Mouse (Mus musculus) heart, postnatal 25 days (tissue): Measurements from ENCODE around the gene Cel. TPM values are rescaled to one million over a fixed set of nuclear protein-coding genes. Genes with fewer than 3 reads are reported as not detected.

Experiments used
- DNase-seq: peaks from one replicate; pipeline ENCODE4 v3.0.0; 2022; ENCODE audit warnings: low spot score
- intact Hi-C: fragments of 180-260 bp; cut with DNase I; formaldehyde crosslinking; loops from one replicate; pipeline ENCODE4 v1.15.1; 2025
- total RNA-seq, 2 experiments: library from RNA; stranded (reverse); gene quantifications; 2 replicates each; pipeline ENCODE4 v1.2.3; 2021

Cel gene
- total RNA-seq, 2 experiments from 2014 or later: not detected

DNA sequence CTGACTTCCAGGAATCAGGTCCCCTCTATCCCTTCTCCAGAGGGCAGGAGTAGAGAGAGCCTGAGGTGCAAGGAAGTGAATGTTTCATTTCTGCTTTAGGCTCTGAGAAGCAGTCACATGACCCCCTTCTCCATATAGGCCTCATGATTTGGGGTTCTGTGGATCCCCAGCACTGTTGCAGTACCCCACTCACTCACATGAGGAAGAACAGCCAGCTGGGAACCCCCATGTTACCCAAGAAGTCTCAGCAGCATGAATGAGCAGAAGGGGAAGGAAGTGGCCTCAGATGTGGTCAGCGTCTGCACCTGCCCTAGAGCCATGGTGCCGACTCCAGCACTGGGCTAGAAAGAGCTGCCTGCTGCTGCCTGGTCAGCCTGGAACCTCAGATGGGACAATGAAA is 23.3 kb downstream of the Cel start:
- intact Hi-C loops: no loop called here
- no peak for DNase-seq

DNA sequence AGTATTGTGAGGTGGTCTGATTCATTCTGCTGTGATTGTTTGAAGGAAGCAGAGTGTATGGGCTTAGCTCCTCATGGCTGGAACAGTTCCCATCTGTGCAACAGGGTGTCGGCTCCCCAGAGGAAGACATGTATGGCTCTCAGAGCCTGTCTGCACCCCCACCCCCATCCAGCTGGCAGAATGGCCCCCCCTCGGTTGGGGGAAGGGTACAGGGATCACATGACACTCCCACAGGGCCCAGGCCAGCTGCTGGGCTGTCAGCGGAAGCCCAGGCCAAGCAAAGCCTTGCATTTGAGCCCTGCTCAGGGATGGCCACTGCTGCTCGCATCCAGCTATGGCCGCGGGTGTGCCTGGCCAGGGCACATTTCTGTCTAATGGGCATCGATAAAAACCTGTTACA is 24.0 kb downstream of the Cel start:
- intact Hi-C loops: no loop called here

DNA sequence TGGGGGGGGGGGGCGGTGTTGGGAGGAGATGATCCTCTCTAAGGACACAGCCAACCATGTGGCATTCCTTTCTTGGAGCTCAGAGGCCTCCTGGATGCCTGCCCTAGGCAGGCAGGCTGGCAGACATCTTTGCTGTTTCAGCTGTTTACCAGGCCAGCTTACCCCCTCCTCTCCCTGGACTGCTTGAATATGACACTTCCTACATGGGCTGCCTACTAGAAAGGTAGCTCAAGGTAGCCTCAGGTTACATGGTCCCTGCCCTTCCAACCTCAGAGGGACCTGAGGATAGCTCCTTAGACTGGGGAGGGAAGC is 24.4 kb downstream of the Cel start:
- intact Hi-C loops: no loop called here
- DNase-seq: no peak

More for the DNA sequence above, 24.0 kb downstream of the Cel start:
- DNase-seq: peak; percentile 50

DNA sequence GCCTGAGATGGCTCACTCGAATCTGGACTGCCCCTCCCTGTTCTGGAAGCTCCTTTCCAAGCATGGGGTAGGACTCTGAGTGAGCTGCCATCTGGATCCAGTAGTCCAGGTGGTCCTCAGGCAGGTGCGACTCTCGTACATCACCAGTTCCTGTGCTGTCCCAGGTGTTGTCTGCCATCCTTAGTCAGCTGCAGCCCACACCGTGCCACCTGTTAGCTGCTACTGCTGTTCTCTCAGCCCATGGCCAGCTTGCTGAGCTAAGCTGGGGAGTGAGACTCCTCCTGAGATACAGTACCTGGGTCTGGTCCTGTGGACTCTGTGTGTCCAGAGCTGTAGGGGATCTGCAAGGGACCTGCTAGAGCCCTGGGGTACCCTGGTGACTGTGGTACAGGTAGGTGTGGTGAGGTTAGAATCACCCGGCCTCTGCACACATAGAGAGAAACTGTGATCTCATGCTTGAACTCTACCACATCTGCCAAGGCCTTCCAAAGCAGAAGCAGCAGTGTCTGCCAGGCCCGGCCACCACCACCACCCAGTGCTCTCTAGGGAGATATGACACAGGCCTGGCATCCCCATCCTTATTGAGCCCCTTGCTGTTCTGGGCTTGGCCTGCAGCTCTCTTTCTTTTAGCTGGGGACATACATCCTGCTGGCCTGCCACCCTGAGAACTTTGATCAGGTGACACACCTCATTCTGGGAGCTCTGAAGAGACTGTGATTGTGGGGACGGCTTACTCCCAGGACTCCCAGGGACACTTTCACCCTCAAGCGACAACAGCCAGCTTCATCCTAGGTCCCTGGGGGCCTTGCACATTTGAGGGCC is 25.0 kb downstream of the Cel start:
- intact Hi-C loops: no loop called here
- no peak for DNase-seq

DNA sequence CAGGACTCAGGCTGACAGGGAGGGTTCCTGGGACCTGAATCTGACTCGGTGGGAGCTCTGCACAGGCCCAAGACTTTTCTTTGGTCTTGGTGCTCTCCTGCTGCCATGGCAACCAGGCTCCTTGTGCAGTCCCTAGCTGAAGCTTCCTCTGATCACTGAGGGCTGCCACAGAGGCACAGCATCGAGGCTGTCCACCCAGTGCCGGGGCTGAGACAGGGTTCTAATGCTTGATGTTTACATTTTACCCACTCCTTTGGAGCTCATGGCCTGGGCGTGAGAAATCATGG is 25.6 kb downstream of the Cel start:
- intact Hi-C loops: no loop called here
- DNase-seq: no peak

DNA sequence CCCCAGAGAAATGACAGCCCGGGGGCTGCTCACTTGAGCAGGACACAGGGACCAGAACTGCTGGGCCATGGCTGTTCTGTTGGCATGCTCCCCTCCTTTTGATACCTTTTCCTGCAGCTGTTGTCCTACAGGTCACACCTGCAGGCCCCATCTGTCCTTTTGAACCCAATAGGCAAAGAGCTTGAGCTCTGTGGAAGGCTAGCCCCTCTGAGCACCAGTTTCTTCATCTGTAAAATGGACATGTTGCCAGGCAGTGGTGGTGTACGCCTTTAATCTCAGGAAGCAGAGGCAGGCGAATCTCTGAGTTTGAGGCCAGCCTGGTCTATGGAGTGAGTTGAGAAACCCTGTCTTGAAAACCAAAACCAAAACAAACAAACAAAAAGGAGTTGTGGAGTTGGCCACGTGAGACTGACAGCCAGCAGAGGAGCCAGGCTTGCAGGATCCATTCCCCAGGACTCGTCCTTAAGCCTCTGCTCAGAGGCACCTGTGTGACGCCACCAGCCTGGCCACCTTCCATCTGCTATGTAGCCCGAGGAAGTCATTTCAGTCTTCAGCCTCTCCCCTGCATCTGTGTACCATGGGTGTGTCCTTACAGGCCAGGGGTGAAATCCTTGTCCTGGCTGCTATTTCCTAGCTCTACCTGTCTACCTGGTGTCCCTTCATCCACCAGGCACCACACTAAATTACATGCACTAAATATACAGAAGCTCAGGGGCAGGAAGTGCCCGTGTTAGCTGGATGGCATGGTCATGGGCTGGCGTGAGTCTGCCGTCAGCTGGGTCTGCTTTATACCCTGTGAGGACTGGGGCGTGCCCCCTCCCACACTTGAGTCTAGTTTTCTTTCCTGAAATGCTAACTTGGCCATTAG is 26.2 kb downstream of the Cel start:
- no peak for DNase-seq
- intact Hi-C loops: no loop called here

DNA sequence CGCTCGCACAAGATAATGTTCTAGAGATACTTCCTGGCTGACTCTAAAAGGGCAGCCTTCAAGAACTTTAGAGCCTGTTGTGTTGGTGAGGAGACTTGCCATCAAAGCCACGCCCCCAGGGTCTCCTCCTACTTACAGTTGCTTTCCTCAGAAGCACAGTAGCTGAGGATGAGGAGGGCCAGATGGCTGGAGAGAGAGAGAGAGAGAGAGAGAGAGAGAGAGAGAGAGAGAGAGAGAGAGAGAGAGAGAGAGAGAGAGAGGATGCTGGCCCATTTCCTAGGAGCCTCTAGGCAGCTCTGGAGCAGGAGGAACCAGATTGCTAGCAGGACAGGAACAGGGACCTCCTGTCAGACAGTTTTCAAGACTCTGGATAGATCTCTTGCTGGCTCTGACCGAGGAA is 27.0 kb downstream of the Cel start:
- no peak for DNase-seq
- intact Hi-C loops: no loop called here

DNA sequence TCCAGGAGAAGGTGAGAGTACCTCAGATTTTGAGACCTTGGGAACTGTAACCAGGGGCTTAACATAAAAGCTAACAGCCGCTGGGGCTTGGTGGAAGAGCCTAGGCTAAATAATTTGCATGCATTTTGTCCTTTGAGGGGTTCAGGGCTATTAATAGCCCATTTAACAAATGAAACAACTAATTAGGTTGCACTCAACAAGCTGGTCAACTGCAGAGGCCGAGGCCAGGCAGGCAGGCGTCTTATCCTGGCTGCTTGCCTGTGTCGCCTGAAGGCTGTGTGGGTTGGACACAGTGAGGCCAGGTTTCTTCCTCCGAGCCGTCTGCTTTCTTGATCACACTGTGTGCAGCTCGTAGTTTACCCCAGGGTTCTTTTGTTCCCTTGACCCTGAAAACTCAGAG is 27.6 kb downstream of the Cel start:
- intact Hi-C loops: no loop called here
- no peak for DNase-seq

DNA sequence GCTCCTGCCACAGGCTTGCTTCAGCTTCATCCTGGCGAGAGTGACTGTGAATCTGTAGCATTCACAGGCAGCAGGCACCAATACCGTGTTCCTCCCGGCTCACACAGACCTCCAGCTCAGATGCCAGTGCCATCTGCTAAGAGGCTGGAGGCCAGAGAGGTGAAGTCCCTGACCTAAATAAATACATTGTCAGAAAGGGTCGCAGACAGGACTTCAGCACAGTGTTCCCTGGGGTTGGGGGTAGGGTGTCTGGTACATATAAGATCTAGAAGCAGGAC is 28.0 kb downstream of the Cel start:
- no peak for DNase-seq

DNA sequence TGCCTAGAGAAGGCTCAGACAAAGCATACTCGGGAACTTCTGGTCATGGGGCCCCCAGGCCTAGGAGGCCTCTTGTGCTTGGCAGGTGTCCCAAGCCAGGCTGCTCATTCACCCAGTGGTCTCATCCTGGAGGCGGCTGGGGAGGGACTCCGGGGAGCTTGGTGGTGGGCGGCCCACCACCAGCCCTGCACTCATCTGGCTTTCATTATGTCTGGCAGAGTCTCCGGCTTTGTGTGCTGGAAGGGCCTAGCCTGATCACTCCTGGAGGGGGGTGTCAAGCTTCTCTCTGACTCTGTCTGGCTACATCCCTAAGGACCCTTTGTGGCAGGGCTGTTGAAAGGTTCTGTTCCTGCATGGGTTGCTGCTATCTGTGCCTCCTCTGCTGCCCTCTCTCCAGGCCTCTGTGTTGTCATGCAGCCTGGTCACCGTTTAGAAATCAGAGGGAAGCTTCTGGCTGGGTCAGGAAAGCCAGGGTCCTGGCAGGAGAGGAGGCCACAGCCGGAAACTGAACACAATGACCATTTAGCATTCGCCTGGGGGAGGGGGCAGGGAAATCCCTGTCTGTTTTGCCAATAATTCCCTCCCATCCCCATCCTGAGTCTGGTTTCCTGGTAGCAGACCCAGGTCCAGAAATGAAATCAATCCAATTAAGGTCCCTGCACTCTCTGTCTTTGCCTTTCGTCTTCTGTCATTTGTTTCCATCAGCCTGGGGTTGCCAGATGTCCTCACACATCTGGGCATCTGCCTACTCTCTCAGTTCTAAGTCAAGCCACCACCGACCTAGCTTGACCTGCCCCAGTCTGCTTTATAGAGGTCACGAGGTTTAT is 28.6 kb downstream of the Cel start:
- intact Hi-C loops: no loop called here
- DNase-seq: peak; percentile 42

More for the DNA sequence above, 28.0 kb downstream of the Cel start:
- intact Hi-C loops: no loop called here

DNA sequence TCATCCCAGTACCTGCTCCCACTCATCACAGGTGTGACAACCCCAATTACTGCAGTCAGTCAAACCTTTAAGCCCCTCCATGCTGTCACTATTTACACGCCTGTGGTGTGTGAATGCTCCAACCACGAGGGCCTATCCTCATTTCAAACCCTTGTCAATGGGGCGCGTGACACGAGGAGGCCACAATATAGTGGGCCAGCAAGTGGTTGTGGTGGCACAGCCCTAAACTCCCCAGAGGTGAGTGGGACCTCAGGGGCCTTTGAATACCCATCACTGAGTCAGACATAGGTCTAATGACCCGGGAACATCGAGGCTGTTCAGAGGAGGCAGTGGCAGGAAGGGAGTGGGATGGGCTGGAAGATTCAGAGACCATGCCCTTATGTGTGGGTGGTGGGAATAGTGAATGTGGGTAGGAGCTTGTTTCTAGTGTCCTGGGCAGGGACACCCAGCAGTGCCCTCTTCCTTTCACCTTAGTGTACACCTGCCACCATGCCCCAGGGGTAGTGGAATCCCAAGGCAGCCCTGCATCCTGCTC is 29.2 kb downstream of the Cel start:
- intact Hi-C loops: no loop called here
- no peak for DNase-seq

DNA sequence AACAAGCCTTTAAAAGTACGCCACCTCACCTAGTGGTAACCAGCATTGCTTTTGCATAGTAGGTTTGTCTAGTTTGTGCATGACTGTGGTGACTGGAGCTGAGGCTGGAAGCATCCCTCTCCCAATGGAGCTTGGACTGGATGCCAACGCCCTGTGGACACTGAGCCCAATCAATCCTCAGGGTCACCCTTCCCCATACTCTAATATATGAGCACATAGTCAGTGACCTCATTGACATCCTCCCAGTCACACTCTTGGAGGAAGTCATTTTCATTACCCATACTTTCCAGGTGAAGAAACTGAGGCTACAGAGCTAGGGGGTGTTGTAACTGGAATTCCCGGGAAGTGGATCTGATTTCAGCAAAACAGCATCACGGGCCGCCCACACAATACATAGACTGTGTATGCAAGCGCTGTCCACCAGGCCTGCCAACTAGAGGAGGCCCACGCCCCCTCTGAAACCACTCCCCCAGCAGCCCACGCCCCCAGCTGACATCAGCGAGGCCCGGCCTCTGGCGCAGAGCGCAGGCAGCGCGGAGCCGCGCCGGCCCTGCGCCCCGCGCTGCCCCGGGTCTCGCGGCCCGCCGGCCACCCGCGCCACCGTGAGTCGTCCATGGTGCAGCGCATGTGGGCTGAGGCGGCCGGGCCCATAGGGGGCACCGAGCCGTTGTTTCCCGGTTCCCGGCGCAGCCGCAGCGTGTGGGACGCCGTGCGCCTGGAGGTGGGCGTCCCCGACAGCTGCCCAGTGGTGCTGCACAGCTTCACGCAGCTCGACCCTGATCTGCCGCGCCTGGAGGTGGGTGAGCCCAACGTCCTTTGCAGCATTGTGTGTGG is 30.0 kb downstream of the Cel start:
- intact Hi-C loops: no loop called here
- DNase-seq: peak; percentile 84

DNA sequence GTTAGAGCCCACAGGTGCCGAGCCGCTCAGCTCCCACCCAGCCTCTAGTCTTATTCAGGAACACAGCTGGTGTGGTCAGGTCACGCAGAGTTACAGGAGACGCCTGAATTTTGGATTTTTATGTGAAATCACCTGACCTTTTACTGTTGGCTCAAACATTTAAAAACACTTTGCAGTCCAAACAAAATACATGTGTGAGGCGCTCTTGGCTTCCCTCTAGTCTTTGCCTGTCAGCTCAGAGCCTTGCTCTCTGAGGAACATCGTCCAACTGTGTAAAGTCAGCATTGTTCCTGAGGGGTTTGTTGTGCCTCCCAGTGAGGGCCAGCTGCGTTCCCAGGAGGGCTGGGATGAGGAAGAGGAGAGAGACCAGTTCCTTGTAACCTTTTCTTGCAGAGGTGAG is 32.9 kb downstream of the Cel start:
- DNase-seq: no peak
- intact Hi-C loops: no loop called here

DNA sequence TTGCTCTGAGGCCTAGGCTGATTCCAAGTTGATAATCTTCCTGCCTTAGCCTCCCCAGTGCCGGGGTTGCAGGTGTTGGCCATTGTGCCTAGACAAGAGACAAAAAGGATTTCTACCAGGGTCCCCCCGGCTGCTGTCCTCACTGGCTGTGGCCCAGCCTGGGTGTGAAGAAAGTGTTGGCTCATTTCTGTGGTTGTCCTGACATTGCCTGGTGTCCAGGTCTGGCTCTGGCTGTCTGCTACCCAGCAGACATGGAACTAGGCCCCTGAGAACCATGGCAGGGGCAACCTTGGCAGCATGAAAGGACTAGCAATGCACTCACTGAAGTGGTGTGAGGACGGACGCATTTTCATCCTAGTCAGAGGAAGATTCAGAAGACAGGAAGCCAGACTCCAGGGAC is 33.3 kb downstream of the Cel start:
- intact Hi-C loops: no loop called here
- no peak for DNase-seq

DNA sequence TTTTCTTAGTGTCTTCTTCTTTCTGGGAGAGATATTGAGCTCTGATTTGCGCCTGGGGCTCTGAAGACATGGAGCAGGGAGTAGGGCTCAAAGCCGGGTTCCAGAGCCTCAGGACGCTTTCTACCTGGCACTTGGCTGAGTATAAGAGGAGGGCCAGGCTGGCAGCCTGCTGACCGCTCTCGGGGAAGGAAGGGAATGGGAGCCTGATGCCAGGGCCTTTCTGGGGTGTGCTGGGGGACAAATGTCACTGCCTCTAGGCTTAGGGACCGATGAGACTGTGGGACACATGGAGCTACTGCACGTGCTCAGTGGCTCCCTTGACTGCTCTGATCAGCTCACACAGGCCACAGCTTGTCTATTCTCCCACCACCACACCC is 34.9 kb downstream of the Cel start:
- intact Hi-C loops: no loop called here
- no peak for DNase-seq

DNA sequence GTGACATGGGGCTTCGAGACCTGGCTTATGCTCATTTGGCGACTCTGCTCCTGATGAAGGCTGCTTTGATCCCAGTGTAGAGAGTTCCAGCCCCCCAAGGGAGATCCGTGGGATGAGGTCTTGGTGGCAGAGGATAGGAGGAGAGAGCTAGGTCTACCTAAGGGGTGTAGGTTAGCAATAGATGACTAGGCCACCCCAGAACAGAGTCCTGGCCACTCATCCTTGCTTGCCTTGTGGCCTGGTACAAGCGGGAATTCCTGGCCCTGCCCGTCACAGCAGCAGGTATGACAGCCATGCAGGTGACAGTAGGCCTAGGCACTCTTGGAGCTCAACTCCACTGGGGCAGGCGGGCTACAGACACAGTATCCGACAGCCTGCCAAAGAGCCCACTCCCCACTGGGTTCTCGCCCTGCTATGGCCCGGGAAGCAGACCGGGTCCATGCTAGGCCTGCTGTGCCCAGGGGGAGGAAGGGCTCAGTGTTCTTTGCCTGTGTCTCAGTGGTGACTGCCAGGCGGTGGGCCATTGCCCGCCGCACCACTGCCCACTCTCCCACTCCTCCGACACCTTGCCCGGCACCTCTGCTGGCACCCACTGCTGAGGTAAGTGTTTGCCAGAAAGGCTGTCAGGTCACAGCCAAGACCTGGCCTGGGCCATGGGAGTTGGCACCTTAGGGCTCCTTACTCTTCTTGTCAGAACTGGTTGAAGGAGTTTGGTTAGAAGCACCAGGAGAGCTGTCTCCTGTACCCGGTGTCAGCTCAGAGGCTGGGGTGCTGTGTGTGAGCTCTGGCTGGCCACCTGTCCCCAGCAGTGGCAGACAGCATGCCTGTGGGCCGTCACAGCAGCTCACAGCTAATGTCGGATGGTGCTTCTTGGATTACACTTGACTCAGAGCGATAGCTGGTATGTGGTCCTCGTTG is 35.5 kb downstream of the Cel start:
- intact Hi-C loops: no loop called here

DNA sequence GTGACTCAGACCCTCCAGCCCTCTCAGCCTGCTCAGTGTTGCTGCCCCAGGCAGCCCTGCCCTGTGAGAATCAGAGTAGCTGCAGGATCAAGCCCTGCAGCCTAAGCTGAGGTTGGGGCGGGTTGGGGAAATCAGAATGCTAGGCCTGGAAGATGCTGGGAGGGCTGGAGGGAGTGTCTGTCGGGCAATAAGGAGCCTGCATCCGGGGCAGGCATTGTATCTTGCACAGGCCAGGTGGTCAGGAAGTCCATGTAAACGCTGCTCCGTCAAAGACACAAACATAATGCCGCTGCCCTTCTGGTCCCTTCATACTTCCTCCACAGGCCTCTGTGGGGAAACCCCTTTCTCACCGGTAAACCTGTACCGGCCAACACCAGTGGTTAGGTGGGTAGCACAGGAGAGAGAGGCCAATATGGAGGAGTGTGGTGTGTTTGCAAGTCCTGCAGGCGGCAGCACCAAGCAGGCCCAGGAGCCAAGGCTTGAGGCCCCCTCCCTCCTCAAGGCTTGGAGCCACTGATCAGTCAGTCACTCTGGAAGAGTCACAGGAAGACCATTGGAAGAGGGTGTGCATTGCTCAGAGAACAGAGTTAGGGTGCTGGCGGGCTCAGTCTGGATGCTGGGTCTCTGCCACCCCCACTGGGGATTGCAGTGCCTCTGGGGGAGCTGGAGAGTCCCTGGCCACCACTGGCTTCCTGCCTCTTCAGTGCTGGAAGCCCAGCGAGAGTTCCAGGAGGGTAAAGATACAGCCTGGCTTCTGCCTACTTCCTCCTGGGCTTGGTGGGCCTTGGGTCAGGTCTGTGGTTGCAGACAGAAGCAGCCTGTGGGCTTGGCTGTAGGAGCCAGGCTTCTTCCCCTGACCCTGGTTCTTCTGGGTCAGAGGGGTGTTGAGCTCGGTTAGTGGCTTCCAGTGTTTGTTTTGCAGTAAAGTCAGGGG is 37.0 kb downstream of the Cel start:
- DNase-seq: no peak
- intact Hi-C loops: no loop called here

More for the DNA sequence above, 35.5 kb downstream of the Cel start:
- no peak for DNase-seq
